In genomic region chr1:101902154-101902825, GRCm38 (mm10) we compare ENCODE assay signal across 7 mouse cellular contexts.
DNase-seq lines count a peak whose midpoint lies in the region; ATAC-seq and TF ChIP-seq lines count a peak whose summit lies in the region.
"Not testable (repeated sequence)": the region's sequence is repeated elsewhere in the genome, so short reads cannot be mapped to it uniquely, and the experiment has no call there.

No protein-coding gene starts in this region.

- 75% methylated on average over 19 of the region's 19 CpGs for WGBS in liver, adult 2 months

- not testable (repeated sequence) for H3K4me1 ChIP-seq in G1E (ENCODE audit: insufficient read depth, low read depth, low read length); liver, adult 2 months (ENCODE audit: control insufficient read depth, insufficient read depth, low read length)

- not testable (repeated sequence) for H3K9ac ChIP-seq in liver, adult 2 months (ENCODE audit: low read depth, low read length)

- TF ChIP-seq POLR2A in liver, adult 2 months (IDR thresholded peaks at IDR 0.05; ENCODE audit: extremely low read depth, insufficient read depth, low read length) = not testable (repeated sequence)

- DNase-seq in G1E (ENCODE audit: low spot score) = not testable (repeated sequence)
- peak; percentile 11 for DNase-seq in adrenal gland, postnatal 14 days
- DNase-seq in heart, adult 18-20 months = peak; percentile 8 to 22
- DNase-seq in liver, adult 2 months (ENCODE audit: extremely low read depth, low read depth, low spot score) = peak; percentile 20
- DNase-seq in ovary, adult 18-20 months (ENCODE audit: low spot score) = peak; percentile 4
- peak; percentile 74 for DNase-seq in splenic B cell, adult 2 months (ENCODE audit: low read depth, low spot score)

- peak; percentile 28; the same call in 1 of the 2 replicates for ATAC-seq in G1E (ENCODE audit: extremely low read depth, insufficient number of reproducible peaks, low FRiP score, poor library complexity, severe bottlenecking)
- peak; percentile 100 for ATAC-seq in megakaryocyte, adult 5-6 weeks (ENCODE audit: poor library complexity, severe bottlenecking)

- not testable (repeated sequence) for H3K36me3 ChIP-seq in G1E (replicated peaks); liver, adult 2 months (ENCODE audit: control insufficient read depth, insufficient read depth, low read length); splenic B cell, adult 2 months (ENCODE audit: control insufficient read depth, insufficient read depth, low read length, poor library complexity, severe bottlenecking)

- H3K9me3 ChIP-seq in G1E (replicated peaks) = not testable (repeated sequence)

- H3K27me3 ChIP-seq in G1E (ENCODE audit: insufficient read depth, low read length); liver, adult 2 months (ENCODE audit: control insufficient read depth, insufficient read depth, low read length); splenic B cell, adult 2 months (ENCODE audit: control insufficient read depth, insufficient read depth, low read length, poor library complexity, severe bottlenecking): not testable (repeated sequence)

- not testable (repeated sequence) for H3K27ac ChIP-seq in liver, adult 2 months (replicated peaks; ENCODE audit: insufficient read depth, low read depth, low read length)

- not testable (repeated sequence) for TF ChIP-seq CTCF in G1E (IDR thresholded peaks at IDR 0.05; ENCODE audit: low read depth, low read length); liver, adult 2 months (IDR thresholded peaks at IDR 0.05; ENCODE audit: low read depth, low read length)

- H3K79me2 ChIP-seq in liver, adult 2 months (ENCODE audit: control insufficient read depth, insufficient read depth, low read length) = not testable (repeated sequence)

- not testable (repeated sequence) for H3K4me3 ChIP-seq in G1E (ENCODE audit: low read depth, low read length); liver, adult 2 months (ENCODE audit: insufficient read depth, low read depth, low read length)
